Mouse (Mus musculus) CH12F3 (cell line): ENCODE measurements around the gene Cacna2d4.

Experiments used
- in situ Hi-C: fragments of 300-500 bp; cut with MboI; formaldehyde crosslinking; loops from 2 replicates; pipeline ENCODE4 v1.14.3; 2020; ENCODE audit warnings: low sequenced_read_pairs

The Cacna2d4 gene

GRCm38 (mm10) chr6:119219237-119219870, 17.0 kb upstream of the Cacna2d4 start:
- in situ Hi-C loops: no loop called here

DNA sequence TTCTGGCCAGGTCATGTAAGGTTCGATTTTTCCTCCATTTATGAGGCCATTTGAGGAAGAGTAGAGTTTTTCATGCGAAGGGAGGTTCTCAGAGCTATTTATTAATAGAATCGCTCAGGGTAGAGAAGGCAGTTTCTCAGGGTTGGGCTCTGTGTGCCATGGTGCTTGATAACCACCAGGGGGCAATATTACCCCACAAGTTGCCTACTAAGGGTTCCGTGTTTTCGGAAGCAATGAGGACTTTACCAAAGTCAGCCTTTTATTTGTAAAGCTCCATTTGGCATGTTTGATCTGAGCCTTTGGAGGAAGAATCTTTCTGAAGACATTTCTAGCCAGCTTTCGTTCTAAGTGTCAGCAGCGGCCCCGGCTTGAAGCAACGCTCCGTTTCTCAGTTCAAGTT, 16.0 kb upstream of the Cacna2d4 start:
- in situ Hi-C loops: loop anchor here (5.0 to 10.0 kb wide), 2 partner anchors 132 to 225 kb away; no protein-coding TSS in a partner anchor

DNA sequence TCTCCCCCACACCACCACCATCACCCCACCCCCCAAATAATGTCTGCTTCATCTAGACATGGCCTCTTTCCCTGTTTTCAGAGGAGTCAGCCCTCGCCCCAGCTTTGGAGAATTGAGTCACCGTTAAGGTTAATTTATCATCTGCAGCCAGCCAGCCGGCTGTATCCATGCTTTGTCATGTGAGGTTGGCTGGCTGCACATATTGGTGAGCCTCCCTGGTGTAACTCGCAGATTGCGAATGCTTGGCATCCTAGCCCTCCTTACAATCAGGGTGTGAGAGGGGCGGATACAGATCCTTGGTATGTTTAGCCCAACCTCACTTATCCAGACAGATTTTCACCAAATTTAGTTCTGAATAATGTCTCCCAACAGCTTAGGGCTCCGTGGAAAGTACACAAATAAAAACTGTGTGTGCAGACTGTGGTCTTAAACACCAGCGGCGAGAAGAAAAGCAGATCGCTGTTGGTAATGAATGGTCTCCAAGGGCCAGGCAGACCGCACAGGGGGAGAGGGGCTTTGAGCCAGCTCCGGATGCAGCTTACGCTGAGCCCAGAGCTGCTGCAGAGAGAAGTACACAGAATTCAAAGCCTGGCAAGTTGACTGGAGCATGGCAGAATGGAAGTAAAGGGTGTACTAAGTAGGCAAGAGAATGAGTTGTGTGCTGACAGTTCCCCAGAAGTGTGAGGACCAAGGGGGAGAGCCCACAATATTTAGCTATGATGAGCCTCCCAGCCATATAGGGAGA, 11.7 kb upstream of the Cacna2d4 start:
- in situ Hi-C loops: loop anchor here (5.0 to 10.0 kb wide), 2 partner anchors 128 to 220 kb away; no protein-coding TSS in a partner anchor

DNA sequence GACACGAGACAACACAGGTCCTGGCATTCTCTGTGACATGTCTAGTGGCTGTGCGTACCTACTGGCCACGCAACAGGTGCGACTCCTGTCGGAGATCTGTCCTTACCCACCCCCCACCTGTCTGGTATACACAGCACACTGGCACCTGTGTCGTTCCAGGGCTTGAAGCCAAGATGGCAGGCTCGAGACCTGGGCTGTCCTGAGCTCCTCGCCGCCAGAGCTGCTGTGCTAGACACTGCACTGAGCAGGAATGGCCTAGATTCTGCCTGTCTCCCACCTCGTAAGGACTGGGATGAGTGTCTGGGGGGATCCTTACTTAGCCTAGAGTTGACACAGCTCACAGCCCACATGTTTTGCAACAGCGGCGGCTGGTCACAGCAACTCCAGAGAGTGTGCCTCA, 11.1 kb upstream of the Cacna2d4 start:
- in situ Hi-C loops: loop anchor here (10.0 kb wide), 1 partner anchor 220 kb away; no protein-coding TSS in a partner anchor

- in situ Hi-C loops: loop anchor here (10.0 kb wide), 1 partner anchor 219 kb away; no protein-coding TSS in a partner anchor
Observed at GRCm38 (mm10) chr6:119225731-119226130, 10.6 kb upstream of the Cacna2d4 start.

DNA sequence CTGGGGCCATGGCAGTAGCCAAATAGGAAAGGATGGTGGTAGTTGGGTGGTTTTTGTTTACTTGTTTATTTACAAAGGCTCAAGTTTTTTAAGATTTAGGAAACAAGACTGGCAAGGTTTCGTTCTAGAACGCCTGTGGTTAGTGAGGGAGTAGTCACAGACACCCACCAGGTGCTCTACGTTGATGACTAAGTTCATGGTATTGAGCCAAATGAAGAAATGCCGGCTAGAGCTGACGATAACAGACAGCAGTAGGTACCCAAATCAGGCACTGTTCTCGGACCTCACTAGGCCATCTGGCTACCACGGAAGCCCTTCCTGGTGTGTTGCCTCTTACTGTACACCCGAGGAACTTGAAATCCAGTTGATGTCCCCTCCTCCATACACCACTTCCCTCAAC, 9.3 kb upstream of the Cacna2d4 start:
- in situ Hi-C loops: loop anchor here (10.0 kb wide), 1 partner anchor 218 kb away; no protein-coding TSS in a partner anchor

DNA sequence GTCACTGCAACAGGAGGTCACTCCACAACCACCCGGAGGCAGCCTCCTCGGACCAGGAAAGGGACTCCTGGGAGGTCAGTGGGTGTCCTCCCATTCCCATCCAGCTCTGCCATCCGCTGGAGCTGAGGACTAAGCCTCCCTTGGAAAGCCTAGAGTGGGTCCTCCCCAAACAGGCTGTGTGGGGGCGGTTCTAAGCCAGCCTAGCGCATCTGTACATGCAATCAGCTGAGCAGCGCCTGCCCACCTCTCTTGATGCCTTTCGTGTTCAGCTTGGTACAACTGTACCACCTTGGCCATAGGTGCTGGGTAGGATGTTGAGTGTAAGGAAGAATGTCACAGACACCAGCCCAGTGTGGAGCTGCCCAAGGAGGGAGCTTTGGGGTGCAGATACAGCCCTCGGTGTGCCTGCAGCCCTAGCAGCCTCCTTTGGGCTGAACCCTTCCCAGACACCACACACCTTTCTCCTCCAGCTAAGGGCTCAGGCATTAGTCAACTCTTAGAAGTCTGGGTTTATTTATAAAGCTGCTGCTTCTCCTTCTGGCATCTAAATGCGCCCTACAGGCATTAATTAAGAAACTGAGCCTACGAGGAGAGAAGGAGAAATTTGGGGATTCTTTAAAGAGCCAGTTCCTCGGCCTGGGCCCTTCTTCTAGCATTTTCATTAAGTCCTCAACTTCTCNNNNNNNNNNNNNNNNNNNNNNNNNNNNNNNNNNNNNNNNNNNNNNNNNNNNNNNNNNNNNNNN, 7.3 kb upstream of the Cacna2d4 start:
- in situ Hi-C loops: loop anchor here (10.0 kb wide), 1 partner anchor 216 kb away; no protein-coding TSS in a partner anchor

- in situ Hi-C loops: no loop called here
Observed at GRCm38 (mm10) chr6:119233066-119233465, 3.3 kb upstream of the Cacna2d4 start.

DNA sequence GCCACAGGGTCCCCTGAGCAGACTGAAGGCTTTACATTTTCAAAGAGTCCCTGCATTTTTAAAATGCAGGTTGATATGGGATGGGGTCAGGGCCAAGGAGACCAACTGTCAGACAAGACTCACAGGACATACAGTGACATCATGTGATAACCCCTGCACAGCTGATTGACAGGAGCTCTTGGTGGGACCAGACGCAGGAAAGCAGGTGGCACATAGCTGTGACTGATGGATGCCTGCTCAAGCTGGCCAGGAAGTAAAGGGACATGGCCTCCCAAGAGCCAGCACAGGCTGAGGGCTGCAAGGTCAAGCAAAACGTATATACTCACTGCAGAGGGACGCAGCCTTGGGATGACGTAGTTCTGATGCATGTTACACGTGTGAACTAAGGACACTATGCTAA, 885 bp upstream of the Cacna2d4 start:
- in situ Hi-C loops: no loop called here

- in situ Hi-C loops: no loop called here
Observed at GRCm38 (mm10) chr6:119237427-119237989, 1.2 kb downstream of the Cacna2d4 start.

- in situ Hi-C loops: no loop called here
Observed at GRCm38 (mm10) chr6:119239341-119240005, 3.1 kb downstream of the Cacna2d4 start.

DNA sequence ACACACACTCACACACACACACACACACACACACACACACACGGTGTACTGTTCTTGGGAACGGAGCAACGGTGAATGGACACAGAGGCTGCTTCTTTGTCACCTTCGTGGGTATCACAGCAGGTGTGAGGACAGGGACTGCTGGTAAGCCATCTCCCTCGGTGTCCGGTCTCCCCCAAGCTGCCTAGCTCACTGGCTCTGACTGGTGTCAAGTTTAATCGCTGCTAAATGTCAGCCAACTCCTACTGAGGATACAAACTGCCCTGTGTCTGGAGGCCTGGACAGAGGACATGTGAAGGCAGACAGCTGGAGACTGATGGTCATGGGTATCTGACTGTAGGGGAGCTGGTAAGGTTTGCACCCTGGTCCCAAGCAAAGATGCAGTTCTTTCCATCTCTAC, 3.9 kb downstream of the Cacna2d4 start:
- in situ Hi-C loops: no loop called here

DNA sequence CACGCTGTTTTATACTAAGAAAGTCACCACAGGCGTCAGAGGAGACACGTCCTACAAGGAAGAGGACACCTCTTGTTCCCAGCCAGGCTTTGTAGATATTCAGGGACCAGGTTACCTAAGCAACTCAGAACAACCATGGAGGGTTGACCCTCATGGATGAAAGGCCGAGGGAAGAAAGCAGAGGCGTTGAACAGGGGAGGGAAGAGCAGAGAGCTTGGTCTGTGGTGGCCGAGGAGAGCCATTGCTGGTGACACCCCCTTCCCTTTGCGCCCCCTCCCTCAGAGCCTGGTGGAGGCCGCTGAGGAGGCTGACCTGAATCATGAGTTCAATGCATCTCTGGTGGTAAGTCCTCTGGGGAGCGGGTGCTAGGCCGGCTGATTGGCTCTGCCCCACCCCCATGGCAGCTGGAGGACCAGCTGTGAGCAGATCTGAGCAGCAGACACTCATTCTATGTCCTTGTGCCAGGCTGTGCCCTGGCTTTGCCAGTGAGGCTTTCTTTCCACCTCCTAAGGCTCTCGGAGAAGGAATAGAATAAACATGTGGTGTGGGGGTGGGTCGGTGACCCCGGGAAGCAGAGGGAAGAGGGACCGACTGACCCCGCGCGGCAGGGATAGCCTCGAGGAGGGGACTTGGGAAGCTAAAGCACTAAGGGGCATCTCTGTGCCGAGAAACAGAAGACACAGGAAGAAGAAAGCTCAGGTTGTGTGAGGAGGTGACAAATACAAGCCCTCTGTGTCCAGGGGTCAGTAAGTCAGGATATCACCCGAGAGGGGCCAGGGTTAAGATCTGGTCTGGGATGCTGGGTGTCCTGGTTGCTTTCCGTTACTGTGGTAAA, 4.8 kb downstream of the Cacna2d4 start:
- in situ Hi-C loops: no loop called here

- in situ Hi-C loops: no loop called here
Observed at GRCm38 (mm10) chr6:119246082-119246481, 9.8 kb downstream of the Cacna2d4 start.

GRCm38 (mm10) chr6:119248578-119248977, 12.3 kb downstream of the Cacna2d4 start:
- in situ Hi-C loops: no loop called here

- in situ Hi-C loops: no loop called here
Observed at GRCm38 (mm10) chr6:119249726-119250125, 13.4 kb downstream of the Cacna2d4 start.

GRCm38 (mm10) chr6:119251704-119252103, 15.4 kb downstream of the Cacna2d4 start:
- in situ Hi-C loops: no loop called here

GRCm38 (mm10) chr6:119276713-119277112, 40.4 kb downstream of the Cacna2d4 start:
- in situ Hi-C loops: no loop called here

DNA sequence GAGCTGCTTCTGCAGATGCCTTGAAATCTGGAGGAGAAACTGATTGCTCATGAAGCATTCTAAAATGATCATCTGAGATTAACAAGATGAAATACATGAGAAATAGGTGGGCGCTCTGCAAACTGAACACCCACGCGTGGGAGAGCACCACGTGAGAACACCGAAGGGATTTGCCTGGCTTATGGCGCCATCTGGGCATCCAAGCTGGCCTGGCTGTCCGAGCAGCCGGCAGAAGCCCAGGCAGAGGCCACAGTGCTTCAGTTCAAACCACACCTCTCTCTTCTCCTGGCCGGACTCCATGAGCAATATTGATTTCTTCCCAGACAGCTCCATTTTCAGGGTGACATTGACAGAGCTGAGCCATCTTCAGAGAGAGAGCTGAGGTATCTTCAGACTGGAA, 44.4 kb downstream of the Cacna2d4 start:
- in situ Hi-C loops: no loop called here

DNA sequence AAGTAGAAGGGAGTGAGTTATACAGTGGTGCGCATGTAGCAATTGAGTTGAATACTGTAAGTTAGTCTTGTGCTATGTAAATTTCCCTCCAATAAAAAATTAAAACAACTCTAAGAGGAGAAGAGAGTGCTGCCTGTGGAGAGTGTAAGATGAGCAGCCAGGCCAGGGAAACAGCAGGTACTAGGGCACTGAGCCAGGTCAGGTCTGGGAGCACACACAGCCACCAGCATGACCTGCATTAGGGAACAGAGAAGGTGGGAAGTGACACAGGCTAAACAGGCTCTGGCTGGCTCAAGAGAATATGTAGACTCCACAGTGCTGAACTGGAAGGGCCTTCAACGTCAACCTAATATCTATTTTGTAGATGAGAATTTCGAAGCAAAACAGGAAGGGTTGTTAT, 65.0 kb downstream of the Cacna2d4 start:
- in situ Hi-C loops: no loop called here
